Mouse (Mus musculus) ES-CJ7 (cell line): Measurements from ENCODE around the gene Msh3.
"Not testable (repeated sequence)": the region's sequence is repeated elsewhere in the genome, so short reads cannot be mapped to it uniquely, and the experiment has no call there.

Experiments used
- DNase-seq: peaks from one replicate; pipeline ENCODE4 v3.0.0; 2011; ENCODE audit warnings: low read depth, low spot score

Gene Msh3

GRCm38 (mm10) chr13:92252331-92252730 lies 102.5 kb downstream of the Msh3 start:
- no peak for DNase-seq

- no peak for DNase-seq
These were observed 107.2 kb downstream of the Msh3 start for GRCm38 (mm10) chr13:92247576-92247975.

- no peak for DNase-seq
These were observed 107.8 kb downstream of the Msh3 start for GRCm38 (mm10) chr13:92246966-92247365.

GRCm38 (mm10) chr13:92244731-92245130 lies 110.1 kb downstream of the Msh3 start:
- DNase-seq, result no peak

- no peak for DNase-seq
These were observed 113.4 kb downstream of the Msh3 start for GRCm38 (mm10) chr13:92241426-92241825.

GRCm38 (mm10) chr13:92237887-92238286 lies 116.9 kb downstream of the Msh3 start:
- DNase-seq, result no peak

GRCm38 (mm10) chr13:92237016-92237415 lies 117.8 kb downstream of the Msh3 start:
- no peak for DNase-seq

GRCm38 (mm10) chr13:92232076-92232938 lies 122.5 kb downstream of the Msh3 start:
- DNase-seq, result no peak

- no peak for DNase-seq
These were observed 126.8 kb downstream of the Msh3 start for GRCm38 (mm10) chr13:92228037-92228436.

- DNase-seq, result no peak
These were observed 131.2 kb downstream of the Msh3 start for GRCm38 (mm10) chr13:92223567-92223966.

- DNase-seq, result no peak
These were observed 132.0 kb downstream of the Msh3 start for GRCm38 (mm10) chr13:92222763-92223162.

- no peak for DNase-seq
These were observed 135.0 kb downstream of the Msh3 start for GRCm38 (mm10) chr13:92219774-92220173.

- DNase-seq, result no peak
These were observed 137.6 kb downstream of the Msh3 start for GRCm38 (mm10) chr13:92217216-92217615.

GRCm38 (mm10) chr13:92196860-92197259 lies 157.9 kb downstream of the Msh3 start:
- no peak for DNase-seq

- not testable (repeated sequence) for DNase-seq
These were observed 161.0 kb downstream of the Msh3 start for GRCm38 (mm10) chr13:92193806-92194205.

GRCm38 (mm10) chr13:92172686-92173085 lies 182.1 kb downstream of the Msh3 start:
- peak; percentile 72 for DNase-seq
